Mouse (Mus musculus) neutrophil, adult 5-6 weeks (primary cell): ENCODE results near the gene Ciao2a. TPM values are rescaled to one million over a fixed set of nuclear protein-coding genes. Genes with fewer than 3 reads are reported as not detected.

Source experiments
- ATAC-seq: fragments of 151-379, 151-347 bp; 2 replicates; pipeline ENCODE4 v1.8.0; 2017; ENCODE audit warnings: mild to moderate bottlenecking, moderate TSS enrichment; ENCODE audit not compliant: insufficient number of reproducible peaks, poor library complexity, low FRiP score, severe bottlenecking; ENCODE audit errors: extremely low read depth
- total RNA-seq: library from RNA; stranded (forward); fragments of 200-1000 nt; gene quantifications from 2 replicates; pipeline ENCODE4 v1.2.3, GENCODE M21; 2017

Gene Ciao2a
- total RNA-seq, 1 experiment from 2014 or later: 45.0 TPM

- ATAC-seq: 0 out of 2 replicates have a peak, but pooled peaks have one; percentile 23
Observed at GRCm38 (mm10) chr9:66186426-66186825, 60.0 kb downstream of the Ciao2a start.

Other genes with a start within 250 kb of the Ciao2a start
- gene Pclaf, start 236.4 kb upstream of the Ciao2a start, total RNA-seq: 0.25 and 0.35 TPM in 2 replicates
- gene Trip4, start 217.8 kb upstream of the Ciao2a start, total RNA-seq: 26.5 and 41.9 TPM in 2 replicates
- 54.1 and 57.8 TPM in 2 replicates for gene Csnk1g1, start 217.7 kb upstream of the Ciao2a start, total RNA-seq
- gene Ppib, start 66.4 kb upstream of the Ciao2a start, total RNA-seq: 260 and 279 TPM in 2 replicates
- 0.58 and 0.74 TPM in 2 replicates for gene Snx22, start 56.9 kb upstream of the Ciao2a start, total RNA-seq
- gene Snx1, start within 50 bp of the Ciao2a start, total RNA-seq: 86.3 and 104 TPM in 2 replicates
- 0.93 and 1.6 TPM in 2 replicates for gene Dapk2, start 31.6 kb downstream of the Ciao2a start, total RNA-seq
- gene Herc1, start 223.8 kb downstream of the Ciao2a start, total RNA-seq: 163 and 174 TPM in 2 replicates